Mouse (Mus musculus) adrenal gland, postnatal 25 days (tissue): ENCODE results near the gene Rpl15. TPM values are rescaled to one million over a fixed set of nuclear protein-coding genes. Genes with fewer than 3 reads are reported as not detected.
A peak's percentile ranks its signal among the peaks of the same experiment; 100 is the strongest.
"Not testable (repeated sequence)": the region's sequence is repeated elsewhere in the genome, so short reads cannot be mapped to it uniquely, and the experiment has no call there.

Experiments used
- DNase-seq: peaks from one replicate; pipeline ENCODE4 v3.0.0; 2021; ENCODE audit warnings: mixed read lengths
- long read RNA-seq: library from polyadenylated mRNA; stranded (forward); transcript quantifications from one replicate; pipeline ENCODE4 v2.0.0, GENCODE M21; 2021
- total RNA-seq: library from RNA; stranded (reverse); gene quantifications from 2 replicates; pipeline ENCODE4 v1.2.3, GENCODE M21; 2021

Gene Rpl15
- 574 and 813 TPM in 2 replicates for total RNA-seq
- long read RNA-seq, transcript Rpl15-203 (4 exons, 802 nt): minor isoform, 14 of 193 reads
- long read RNA-seq, transcript Rpl15-202 (4 exons, 1,922 nt): major isoform, 144 of 193 reads
- long read RNA-seq, transcript Rpl15-204 (3 exons, 802 nt): minor isoform, 7 of 193 reads
- long read RNA-seq, transcript Rpl15-201 (4 exons, 883 nt): minor isoform, 16 of 193 reads
- long read RNA-seq, partial matches to known transcripts: 0 of 193 reads
- long read RNA-seq, other reads (novel, unspliced or antisense): 8 of 193 reads

DNA sequence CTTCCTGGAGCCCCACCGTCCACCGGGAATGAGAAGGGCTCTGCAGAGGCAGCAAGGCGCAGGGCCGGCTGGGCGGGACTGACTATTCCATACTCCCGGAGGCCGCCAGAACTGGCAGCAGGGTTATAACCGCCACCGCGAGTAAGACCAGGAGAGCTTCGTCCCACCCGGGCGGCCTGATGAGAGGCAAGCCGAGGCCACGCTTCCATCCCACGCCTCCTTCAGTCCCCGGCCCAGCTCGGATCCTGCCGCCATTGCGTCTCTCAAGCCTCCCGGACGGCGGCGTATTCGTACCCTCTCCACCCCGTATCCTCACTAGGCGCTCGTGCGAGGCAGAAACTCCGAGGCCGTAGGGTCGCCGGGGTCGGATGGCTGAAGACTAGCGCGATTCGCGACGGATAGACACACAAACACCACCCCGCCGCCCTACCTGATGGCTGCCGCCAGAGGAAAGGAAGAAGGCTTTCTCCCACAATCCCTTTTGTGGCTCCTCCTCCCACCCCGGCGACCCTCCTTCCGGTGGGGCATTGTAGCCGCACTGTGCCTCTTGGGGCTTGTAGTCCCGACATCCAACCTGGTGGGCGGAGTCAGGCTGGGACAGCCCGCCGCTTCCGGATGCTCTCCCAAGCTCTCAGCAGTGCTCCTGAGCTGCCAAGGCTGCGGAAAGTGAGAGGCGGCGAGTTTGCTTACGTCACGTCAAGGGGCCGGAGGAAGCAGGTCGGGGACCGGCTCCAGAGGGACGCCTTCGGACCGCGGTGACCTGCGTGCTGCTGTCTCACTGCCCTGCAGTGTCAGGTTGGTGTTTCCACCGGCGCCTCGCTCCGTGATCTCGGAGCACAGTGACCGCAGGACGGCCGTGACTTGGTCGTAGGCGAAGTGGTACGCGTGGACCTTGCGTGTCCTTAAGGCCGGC is at the start of gene Rpl15, which contains the start of gene Nkiras1:
Rpl15 (minus strand) TSS at position 863 of the 913 bp plus-strand sequence.
Nkiras1 (plus strand) TSS at position 608 of the 913 bp plus-strand sequence.
- DNase-seq: peak; percentile 97

DNA sequence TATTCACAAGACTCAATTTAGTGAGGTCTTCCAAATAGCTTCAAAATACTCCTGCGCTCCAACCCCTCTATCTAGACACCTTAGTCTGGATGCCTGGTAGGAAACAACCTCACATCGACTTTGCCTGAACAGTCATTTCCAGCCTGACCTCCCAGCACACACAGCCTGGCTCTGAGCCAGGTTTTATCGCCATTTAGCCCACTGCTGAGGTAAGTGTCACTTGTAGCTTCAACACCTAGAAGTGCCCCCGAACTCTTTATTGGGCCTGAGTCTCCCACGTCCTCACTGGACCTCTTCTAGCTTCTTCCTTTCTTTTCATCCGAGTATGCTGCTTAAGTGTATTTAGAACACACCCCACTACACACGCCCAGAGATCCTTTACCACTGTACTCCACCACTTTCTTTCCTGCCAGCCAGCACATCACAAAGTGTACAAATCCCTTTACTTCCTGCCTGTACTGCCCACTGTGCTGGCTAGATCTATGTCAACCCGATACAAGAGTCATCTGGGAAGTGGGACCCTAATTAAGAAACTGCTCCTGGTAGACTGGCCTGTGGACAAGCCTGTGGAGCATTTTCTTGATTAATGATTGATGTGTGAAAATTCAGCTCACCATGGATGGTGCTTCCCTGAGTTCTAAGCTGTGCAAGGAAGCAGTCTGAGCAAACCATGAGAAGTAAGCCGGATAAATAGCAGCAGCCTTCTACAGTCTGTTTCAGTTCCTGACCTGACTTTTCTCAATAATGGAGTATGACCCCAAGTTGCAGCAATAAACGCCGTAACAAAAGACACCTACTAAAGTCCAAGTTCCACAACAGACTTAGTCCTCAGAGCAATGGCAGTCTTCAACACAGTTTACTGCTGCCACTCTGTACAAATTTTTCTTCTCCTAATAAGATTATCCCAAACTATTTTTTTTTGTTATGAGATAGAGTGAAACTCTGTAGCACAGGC is 46.5 kb upstream of the Rpl15 start:
- no peak for DNase-seq

DNA sequence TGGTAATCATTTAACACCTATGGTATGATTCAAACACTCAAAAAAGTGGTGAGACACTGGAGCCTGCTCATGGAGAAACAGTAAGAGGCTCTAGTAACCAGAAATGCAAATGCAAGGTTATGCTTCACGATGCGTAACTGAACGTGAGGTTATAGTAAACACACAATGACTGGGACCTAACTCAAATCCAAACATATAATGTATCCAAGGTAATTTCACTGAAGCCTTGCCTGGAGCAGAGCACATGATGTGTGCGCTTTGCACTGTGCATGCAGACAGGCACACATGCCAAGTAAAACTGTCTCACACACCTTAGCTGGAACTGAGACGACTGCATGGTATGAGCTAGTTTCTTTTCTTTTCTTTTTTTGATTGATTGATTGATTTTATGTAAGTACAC is 33.0 kb upstream of the Rpl15 start:
- no peak for DNase-seq

DNA sequence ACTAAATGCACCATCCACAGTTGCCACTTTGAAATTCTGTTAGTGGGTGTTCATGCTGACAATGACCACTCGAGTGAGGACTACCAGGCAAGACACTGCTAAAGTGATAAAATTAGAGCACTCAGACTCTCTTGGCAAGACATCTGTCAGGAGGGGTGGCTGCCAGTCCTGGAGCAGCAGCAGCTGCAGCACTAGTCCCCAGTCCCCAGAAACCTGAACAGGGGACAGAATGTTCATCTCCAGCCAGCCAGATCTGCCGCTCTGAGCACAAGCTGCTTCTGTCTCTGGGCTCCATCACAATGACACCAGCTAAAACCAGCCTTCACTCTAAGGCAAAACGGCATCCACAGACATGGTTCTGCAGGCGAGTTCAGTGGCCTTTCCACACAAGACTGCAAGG is 32.1 kb upstream of the Rpl15 start:
- DNase-seq: no peak

DNA sequence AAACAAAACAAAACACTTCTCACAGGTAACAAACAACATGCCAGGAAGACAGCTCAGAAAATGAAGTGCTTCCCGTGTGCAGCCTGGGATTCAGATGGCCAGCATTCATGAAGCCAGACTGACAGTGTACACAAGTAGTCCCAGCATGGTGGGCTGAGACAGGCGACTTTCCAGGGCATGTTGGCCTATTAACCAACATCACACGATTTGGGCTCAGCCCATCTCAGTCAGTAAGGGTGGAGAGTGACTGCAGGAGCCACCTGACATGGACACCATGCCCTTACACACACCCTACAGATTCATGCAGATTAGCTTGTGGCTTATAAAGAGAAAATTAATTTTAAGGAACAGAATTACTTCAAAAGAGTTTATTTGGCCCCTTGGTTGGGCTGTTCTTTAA is 31.6 kb upstream of the Rpl15 start:
- DNase-seq: no peak

DNA sequence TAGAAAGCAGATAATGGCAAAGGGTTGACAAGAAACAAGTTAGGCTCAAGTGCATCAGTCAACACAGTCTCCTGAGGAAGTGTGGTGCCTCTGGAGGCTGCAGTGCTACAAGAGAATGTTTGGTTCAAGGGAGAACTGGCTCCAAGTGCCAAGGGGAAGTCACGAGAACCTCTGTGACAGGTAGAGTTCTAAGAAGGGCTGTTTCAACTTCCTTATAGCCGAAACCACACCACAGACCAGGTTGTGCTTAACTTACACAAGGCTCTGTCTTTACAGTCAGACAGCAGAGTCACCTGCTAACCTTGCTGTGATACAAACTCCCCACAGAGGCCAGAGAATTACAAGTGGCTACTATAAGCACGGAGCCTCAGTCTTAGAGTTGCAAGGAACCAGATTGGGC is 30.4 kb upstream of the Rpl15 start:
- no peak for DNase-seq

DNA sequence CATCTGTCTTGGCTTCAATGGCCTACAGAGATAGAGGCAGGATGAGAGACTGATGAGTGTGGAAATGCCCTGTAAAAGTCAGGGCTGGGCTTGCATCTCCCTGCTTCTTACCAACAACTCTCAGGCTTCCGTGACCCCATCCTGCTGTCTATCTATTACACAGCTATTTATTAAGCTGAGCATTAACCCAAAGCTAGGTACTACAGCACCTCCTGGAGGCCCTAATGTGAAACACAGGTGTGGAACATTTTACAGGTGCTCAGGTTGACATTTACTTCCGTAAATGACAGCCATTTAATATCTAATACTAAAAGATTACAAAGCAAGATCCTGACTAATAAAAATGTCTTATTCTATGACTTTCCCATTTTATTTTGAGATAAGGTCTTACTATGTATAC is 29.5 kb upstream of the Rpl15 start:
- DNase-seq: no peak

DNA sequence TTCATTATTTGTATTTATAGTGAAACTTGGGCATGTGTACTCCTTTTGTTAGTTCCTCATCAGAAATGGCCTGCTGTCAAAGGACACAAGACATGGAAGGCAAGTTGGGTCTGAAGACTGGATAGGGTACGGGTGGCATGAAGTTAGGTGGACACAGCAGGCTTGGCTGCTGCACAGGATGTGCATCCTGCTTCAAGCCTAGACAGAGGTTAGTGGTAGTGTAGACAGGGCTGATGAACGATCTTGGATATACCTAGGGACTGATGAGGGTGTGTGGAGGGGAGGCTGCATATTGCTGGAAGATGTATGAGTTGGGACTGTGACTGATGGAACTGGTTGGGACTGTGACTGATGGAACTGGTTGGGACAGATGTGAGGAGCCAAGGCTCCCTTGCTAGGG is 27.7 kb upstream of the Rpl15 start:
- DNase-seq: no peak

DNA sequence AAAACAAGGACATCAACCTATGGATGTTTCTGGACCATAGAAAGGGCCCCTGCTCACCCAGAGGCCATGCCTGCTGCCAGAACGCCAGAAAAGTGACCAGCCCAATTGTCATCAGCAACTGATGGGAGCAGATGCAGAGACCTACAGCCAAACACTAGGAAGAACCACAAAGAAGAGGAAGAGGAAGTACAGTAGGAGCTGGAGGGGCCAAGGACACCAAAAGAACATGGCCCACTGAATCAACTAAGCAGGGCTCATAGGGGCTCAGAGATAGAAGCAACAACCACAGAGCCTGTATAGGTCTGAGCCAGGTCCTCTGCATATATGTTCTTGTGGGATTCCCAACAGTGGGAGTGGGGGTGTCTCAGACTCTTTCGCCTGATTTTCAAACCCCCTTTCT is 26.2 kb upstream of the Rpl15 start:
- no peak for DNase-seq

DNA sequence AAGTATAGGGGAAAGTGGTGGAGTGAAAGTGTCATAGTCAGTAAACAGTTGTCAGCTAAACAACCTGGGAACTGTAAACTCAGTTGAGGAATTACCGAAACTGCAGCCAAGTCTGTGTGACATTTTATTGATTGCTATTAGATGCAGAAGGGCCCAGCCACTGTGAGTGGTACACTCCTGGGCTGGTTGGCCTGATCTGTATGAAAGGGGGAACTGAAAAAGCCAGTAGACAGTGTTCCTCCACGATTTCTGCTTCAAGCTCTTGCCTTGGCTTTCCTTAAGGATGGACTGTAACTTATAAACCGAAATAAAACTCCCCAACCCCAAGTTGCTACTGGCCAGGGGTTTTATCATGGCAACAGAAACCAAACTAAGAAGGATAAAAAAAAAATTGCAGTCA is 21.4 kb upstream of the Rpl15 start:
- no peak for DNase-seq

DNA sequence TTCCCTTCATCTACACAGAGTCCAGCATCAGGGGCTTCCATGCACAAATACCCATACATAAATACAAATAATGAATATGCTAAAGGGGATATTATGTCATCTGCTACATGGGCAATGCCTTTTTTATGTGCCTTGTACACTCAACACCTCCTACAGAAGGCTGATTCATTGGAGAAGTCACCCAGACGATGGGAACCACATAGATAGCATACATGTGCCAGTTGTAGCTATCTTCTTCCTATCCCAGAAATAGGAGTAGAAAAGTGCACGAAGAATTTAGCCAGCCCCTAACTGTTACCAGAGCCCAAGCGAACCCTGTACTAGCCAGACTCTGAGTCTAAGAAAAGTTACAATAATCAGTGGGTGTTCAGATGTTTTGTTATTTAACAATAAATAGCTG is 20.9 kb upstream of the Rpl15 start:
- no peak for DNase-seq

DNA sequence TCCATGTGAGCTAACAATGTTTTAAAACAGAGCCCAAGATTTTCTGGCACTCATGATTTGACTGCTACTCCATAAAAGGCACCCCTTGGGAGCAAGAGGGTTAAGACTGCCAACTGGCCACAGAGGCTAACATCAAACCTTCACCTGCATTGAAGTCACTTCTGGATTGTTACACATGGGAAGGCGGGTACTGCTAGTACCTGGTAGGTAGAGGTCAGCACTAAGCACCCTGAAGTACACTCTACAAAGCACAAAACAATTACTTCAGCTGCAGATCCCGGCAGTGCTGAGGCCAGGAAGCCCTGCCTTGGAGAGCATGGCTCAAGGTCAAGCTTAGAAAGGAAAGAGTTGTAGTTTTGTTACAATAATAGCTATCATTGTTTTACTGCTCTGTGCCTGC is 16.2 kb upstream of the Rpl15 start:
- DNase-seq: no peak

DNA sequence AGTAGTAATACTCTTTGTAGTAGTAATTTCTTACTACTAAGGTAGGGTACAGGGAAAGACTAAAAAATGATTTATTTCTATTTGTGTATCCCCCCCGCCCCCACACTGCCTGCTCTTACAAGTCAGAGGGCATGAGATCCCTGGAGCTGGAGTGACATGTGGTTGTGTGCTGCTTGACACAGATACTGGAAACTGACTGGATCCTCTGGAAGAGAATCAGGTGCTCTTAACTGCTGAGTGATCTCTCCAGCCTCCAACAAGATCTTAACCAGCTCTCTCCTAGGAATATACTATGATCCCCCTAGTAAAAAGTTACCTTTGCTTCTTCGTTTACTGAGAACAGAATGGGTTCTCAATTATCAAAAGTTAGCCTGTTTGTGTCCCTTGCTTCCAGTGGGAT is 15.2 kb upstream of the Rpl15 start:
- no peak for DNase-seq

DNA sequence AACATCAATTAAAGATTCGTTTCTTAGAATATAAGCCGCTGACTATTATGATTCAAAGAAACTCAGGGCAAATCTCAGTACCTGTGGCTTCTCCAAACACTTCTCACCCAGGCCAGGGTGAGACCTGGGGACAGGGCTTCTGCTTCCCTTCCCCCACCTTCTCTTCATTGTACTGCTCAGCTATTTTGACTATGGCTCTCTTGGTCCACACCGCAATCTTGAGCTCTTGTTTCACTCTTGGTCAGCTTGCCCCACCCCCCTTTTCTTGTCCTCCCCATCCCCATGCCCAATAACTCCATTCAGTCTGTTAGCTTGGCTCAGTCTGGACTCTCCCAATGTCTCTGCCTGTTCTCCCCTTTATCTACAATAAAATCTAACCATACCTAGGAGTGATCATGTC is 14.3 kb upstream of the Rpl15 start:
- DNase-seq: no peak

DNA sequence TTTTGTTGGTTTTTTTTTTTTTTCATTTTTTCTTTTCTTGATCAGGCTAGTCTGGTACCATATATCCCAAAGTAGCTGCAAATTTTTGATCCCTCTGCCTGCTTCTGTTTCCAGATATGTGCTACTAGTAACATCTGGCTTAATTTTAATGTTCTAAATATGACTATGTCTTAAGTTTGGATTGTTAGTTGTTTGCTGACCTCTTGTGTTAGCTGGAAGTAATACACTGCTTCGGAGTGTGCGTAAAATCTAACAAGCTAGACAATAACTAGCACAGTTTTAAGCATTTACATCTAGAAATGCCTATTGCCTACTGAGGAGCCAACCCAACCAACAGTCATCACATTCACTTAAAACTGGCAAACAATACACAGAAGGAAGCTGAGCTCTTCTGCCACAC is 13.4 kb upstream of the Rpl15 start:
- DNase-seq: no peak

DNA sequence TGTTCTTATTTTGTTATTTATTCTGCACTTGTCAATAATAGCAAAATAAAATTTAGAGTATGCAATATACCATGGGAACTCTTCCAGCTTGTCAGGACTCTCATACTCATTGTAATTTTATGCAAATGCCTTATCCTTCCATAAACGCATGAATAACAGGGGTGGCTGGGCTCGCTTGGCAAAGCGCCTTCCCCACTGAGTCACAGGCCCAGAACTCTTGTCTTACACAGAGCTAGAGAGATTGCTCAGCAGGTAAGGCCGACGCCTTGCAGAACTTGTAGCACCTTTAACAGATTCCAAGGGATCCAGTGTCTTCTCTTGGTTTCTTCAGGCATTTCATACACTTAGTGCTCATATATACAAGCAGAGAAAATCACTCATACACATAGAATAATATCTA is 9.2 kb upstream of the Rpl15 start:
- peak; percentile 11 for DNase-seq

DNA sequence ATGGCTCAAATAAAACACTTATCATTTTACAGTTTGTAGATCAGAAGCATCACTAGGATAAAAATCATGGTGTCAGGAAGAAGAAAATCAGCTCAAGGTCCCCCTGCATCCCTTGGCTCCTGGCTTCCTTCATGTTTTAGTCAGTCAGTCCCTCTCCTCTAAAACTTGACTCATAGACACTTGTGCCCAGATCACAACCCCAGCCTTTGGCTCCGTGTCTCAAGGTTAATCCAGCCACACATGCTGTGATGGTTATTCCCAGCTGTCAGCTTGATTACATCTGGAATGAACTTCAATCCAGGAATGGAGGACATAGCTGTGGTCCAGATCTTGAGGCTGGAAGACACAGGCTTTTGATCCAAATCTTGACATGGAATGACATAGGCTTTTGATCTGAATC is 3.3 kb upstream of the Rpl15 start:
- DNase-seq: no peak

DNA sequence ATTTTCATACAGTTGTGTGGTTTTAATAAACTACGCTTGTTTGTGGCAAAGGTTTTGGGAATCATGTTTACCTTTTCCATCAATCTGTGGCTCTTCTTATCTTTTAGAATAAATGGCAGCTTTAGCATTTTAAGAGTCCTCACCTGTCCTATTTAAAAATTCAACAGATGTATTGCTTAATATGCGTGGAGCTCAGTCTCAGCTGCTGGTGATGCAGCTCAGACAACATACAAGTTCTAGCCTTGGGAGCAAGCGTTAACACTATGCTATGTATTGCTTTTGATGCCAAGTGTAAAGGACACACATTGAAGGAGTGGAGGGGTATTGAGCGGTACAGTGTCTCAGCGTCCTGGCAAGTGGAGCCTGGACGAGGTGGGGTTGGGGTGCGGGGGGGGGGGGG is 475 bp upstream of the Rpl15 start:
- no peak for DNase-seq

DNA sequence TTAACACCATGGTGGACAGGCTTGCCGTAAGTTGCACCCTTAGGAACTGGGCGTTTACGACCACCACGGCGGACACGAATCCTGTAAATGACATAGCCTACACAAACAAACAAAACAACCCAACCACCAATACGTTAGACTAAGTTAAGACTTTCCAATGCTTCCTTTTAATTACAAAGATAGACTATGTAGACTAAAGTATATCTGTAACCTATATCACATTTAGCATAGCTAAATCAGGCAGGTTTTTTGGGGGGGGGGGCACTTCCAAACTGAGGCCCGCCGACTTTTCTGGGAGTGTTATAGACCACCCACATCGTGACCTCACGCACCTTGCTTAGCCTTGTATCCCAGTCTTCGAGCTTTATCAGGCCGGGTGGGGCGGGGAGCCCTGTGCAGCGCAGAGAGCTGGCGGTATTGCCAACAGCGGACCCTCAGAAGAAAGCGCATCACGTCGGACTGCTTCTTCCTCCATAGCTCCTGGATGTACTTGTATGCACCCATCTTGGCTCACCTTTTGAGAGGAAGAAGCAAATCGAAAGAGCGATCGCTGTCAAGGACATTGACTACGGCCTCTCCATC is 1.2 kb downstream of the Rpl15 start:
- not testable (repeated sequence) for DNase-seq

DNA sequence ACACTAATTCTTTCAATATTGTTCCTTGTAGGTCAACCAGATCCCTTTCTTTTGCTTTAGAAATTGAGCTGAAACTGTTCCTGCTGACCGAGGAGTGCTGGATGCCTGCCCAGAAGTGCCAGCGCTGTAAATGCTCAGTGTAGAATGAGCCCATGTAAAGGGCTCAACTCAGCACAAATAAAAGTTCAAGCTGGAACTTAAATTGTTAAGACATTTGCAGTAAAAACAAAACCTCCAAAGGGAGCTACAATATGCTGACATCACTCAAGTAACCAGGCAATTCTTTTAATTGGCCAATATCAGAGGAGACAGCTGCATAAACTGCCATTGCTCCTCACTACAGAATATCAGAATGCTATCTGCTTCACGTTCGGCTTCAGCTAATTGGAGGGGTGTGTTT is 7.8 kb downstream of the Rpl15 start:
- DNase-seq: peak; percentile 64

DNA sequence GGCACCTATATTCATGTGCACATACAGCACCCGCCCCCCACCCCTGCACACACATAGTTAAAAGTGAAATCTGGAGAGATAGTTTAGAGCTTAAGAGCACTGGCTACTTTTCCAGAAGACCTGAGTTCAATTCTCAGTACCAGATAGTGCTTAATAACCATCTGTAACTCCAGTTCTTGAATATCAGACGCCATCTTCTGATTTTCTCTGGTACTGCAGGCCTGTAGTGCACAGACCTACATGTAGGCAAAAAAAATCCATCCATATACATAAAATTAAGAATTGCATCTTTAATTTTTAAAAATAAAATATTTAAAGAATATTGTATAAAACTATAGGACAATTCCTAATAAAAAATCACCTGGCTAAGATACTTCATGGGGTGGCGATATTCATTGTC is 10.0 kb downstream of the Rpl15 start:
- DNase-seq: no peak

DNA sequence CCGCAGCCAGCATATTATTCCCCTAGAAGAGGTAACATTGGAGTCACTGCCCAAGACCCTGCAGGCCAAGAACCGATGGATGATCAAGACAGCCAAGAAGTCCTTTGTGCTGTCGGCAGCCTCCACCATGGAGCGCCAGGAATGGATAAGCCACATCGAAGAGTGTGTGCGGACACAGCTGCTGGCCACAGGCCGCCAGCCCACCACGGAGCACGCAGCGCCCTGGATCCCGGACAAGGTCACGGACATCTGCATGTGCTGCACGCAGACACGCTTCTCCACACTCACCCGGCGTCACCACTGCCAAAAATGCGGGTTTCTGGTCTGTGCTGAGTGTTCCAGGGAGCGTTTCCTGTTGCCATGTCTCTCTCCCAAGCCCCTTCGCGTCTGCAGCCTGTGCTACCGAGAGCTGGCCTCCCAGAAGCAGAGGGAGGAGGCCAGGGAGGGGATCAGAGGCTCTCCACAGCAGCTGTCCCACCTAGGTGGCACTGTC is 28.5 kb downstream of the Rpl15 start:
- DNase-seq: no peak
